8 mouse cellular contexts compared by ENCODE assay signal in the genomic region with DNA sequence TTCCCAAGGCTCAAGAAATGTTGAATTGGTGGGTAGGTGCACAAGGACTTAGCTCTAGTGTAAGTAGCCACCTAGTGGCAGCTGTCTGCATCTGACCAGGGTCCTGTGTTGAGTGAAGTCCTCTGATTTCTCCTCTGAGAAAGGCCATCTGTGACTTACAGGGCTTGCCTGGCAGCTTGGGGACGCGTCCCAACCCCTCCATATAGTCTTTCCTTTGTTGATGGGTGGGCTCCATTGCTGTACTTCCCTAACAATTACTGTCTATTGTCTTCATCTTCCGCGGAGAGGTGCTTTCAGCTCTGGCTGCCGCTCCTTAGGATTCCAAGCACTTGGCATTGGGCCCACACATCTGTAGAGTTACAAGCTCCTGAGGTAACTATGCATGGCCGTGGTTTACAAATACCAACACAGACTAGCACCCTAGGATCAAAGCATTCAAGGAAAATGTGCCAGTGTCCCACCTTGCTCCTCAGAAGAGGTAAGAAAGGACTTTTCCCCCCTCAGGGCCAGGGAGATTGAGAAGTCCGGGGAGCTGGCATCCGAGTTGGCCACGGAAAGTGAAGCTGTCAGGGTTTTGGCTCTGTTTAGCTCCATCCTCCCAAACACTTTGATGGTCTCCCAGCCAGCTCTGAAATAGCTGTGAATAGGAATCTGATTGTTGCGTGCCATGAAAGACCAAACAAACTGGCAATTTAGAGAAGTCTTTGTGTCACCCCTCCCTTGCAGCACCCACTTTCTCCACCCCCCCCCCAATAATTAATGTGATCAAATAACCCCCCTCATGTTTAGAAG.
DNase-seq lines count a peak whose midpoint lies in the region; ATAC-seq and TF ChIP-seq lines count a peak whose summit lies in the region.

No protein-coding gene starts in this region.

- TF ChIP-seq CTCF in cerebellum, adult 2 months (IDR thresholded peaks at IDR 0.05; ENCODE audit: borderline replicate concordance, insufficient read depth, low read depth, low read length) = peak; percentile 65
- TF ChIP-seq CTCF in left cerebral cortex, adult 2 months (IDR thresholded peaks at IDR 0.05) = peak; percentile 79

- H3K9ac ChIP-seq in hindbrain, embryonic 13.5 days = no peak overlapping the region

- ATAC-seq in frontal cortex, adult (ENCODE audit: low TSS enrichment) = peak; percentile 89
- ATAC-seq in hindbrain, embryonic 13.5 days (ENCODE audit: low FRiP score) = peak; percentile 82
- peak; percentile 83 for ATAC-seq in megakaryocyte-erythroid progenitor cell, adult 5-6 weeks (replicated peaks; ENCODE audit: low FRiP score, low TSS enrichment, poor library complexity, severe bottlenecking)

- H3K9me3 ChIP-seq in hindbrain, embryonic 13.5 days = no peaks in the 10 kb centered on the region

- no peak overlapping the region for H3K4me3 ChIP-seq in cerebellum, adult 2 months (replicated peaks; ENCODE audit: insufficient read depth, low read depth, low read length)
- no peak overlapping the region for H3K4me3 ChIP-seq in brown adipose tissue, adult 24 weeks (ENCODE audit: insufficient read depth, low read depth, low read length)
- H3K4me3 ChIP-seq in hindbrain, embryonic 13.5 days = no peak overlapping the region
- no peak overlapping the region for H3K4me3 ChIP-seq in left cerebral cortex, adult 2 months

- H3K4me1 ChIP-seq in cerebellum, adult 2 months (ENCODE audit: control insufficient read depth, insufficient read depth, low read length) = no peaks in the 10 kb centered on the region
- peaks cover 3% of the 10 kb centered on the region; the same call in 1 of the 2 replicates for H3K4me1 ChIP-seq in brown adipose tissue, adult 24 weeks (ENCODE audit: control insufficient read depth, insufficient read depth, insufficient read length, low read length)
- peaks cover 14% of the 10 kb centered on the region; the same call in 1 of the 2 replicates for H3K4me1 ChIP-seq in hindbrain, embryonic 13.5 days (replicated peaks)

- intact Hi-C loops in left cerebral cortex, adult 2 months (cut with DNase I) = loop anchor here (1.0 to 2.0 kb wide), 3 partner anchors 22 to 70 kb away; partner anchors contain the start of gene Nhsl1

- no peak overlapping the region for H3K27ac ChIP-seq in cerebellum, adult 2 months (ENCODE audit: insufficient read depth, low read length)
- peak overlapping the region; percentile 29; the same call in 1 of the 2 replicates for H3K27ac ChIP-seq in brown adipose tissue, adult 24 weeks (replicated peaks; ENCODE audit: low read depth, low read length)
- peak overlapping the region; percentile 55 for H3K27ac ChIP-seq in hindbrain, embryonic 13.5 days
- H3K27ac ChIP-seq in left cerebral cortex, adult 2 months = peak overlapping the region; percentile 26; the same call in 1 of the 2 replicates

- peak; percentile 46 to 55 for DNase-seq in cerebellum, adult 2 months
- no peak for DNase-seq in cerebellum, adult 8-10 months
- peak; percentile 37 to 53 for DNase-seq in left cerebral cortex, adult 2 months (ENCODE audit: extremely low spot score in 1 of 2, low spot score in 2 of 2)
- peak; percentile 42 for DNase-seq in right cerebral cortex, postnatal 4 days

- no peaks in the 10 kb centered on the region for H3K27me3 ChIP-seq in cerebellum, adult 2 months (ENCODE audit: control insufficient read depth, insufficient read depth, low read length)
- H3K27me3 ChIP-seq in hindbrain, embryonic 13.5 days = no peaks in the 10 kb centered on the region

- no peaks in the 10 kb centered on the region for H3K36me3 ChIP-seq in hindbrain, embryonic 13.5 days

- WGBS in cerebellum, adult 2 months = 10% methylated on average over 10 of the region's 10 CpGs
- WGBS in hindbrain, embryonic 13.5 days = 22% methylated on average over 10 of the region's 10 CpGs

- peak overlapping the region; percentile 8 for H3K4me2 ChIP-seq in hindbrain, embryonic 13.5 days

- no peak for TF ChIP-seq POLR2A in cerebellum, adult 2 months (IDR thresholded peaks at IDR 0.05; ENCODE audit: borderline replicate concordance, insufficient read depth, low read length)
